Mouse (Mus musculus): ENCODE measurements around the gene Abhd15.

GRCm38 (mm10) chr11:77491502-77492291 lies 23.2 kb upstream of the Abhd15 start:
- TF ChIP-seq EP300 (IDR thresholded peaks at IDR 0.05; ENCODE audit: insufficient read depth, low read depth, low read length) (0 out of 2 replicates have a peak, but pooled peaks have one; percentile 15), POLR2A (IDR thresholded peaks at IDR 0.05; ENCODE audit: insufficient read depth, low read depth, low read length) (peak; percentile 56)

Measured in heart, adult 2 months (tissue).